In genomic region chr16:22504851-22505250, GRCm38 (mm10) we compare ENCODE assay signal across 8 mouse cellular contexts.
DNase-seq lines count a peak whose midpoint lies in the region; ATAC-seq lines count a peak whose summit lies in the region.

No protein-coding gene starts in this region.

- no peak overlapping the region for H3K4me3 ChIP-seq in forebrain, embryonic 14.5 days (ENCODE audit: low read depth, low read length)
- H3K4me3 ChIP-seq in forebrain, embryonic 12.5 days (replicated peaks) = no peak overlapping the region
- H3K4me3 ChIP-seq in forebrain, embryonic 16.5 days (replicated peaks; ENCODE audit: low read length) = no peak overlapping the region
- no peak overlapping the region for H3K4me3 ChIP-seq in intestine, embryonic 15.5 days (replicated peaks)
- no peak overlapping the region for H3K4me3 ChIP-seq in lung, embryonic 15.5 days

- H3K4me2 ChIP-seq in forebrain, embryonic 14.5 days (ENCODE audit: low read length) = no peak overlapping the region
- H3K4me2 ChIP-seq in forebrain, embryonic 12.5 days = no peak overlapping the region
- no peak overlapping the region for H3K4me2 ChIP-seq in forebrain, embryonic 16.5 days (ENCODE audit: low read length)
- no peak overlapping the region for H3K4me2 ChIP-seq in intestine, embryonic 15.5 days (replicated peaks)
- no peak overlapping the region for H3K4me2 ChIP-seq in lung, embryonic 15.5 days

- WGBS in forebrain, embryonic 14.5 days = 31% methylated on average over 8 of the region's 8 CpGs
- WGBS in forebrain, embryonic 12.5 days = 26% methylated on average over 8 of the region's 8 CpGs
- 33% methylated on average over 8 of the region's 8 CpGs for WGBS in forebrain, embryonic 16.5 days
- 43% methylated on average over 8 of the region's 8 CpGs for WGBS in intestine, embryonic 15.5 days
- 26% methylated on average over 8 of the region's 8 CpGs for WGBS in lung, embryonic 15.5 days

- no peaks in the 10 kb centered on the region for H3K36me3 ChIP-seq in forebrain, embryonic 14.5 days (ENCODE audit: control insufficient read depth, insufficient read depth, low read length)
- H3K36me3 ChIP-seq in forebrain, embryonic 12.5 days (replicated peaks) = no peaks in the 10 kb centered on the region
- no peaks in the 10 kb centered on the region for H3K36me3 ChIP-seq in forebrain, embryonic 16.5 days (ENCODE audit: control insufficient read depth, insufficient read depth)
- no peaks in the 10 kb centered on the region for H3K36me3 ChIP-seq in intestine, embryonic 15.5 days
- H3K36me3 ChIP-seq in lung, embryonic 15.5 days = no peaks in the 10 kb centered on the region

- H3K9ac ChIP-seq in forebrain, embryonic 14.5 days (ENCODE audit: low read length) = no peak overlapping the region
- no peak overlapping the region for H3K9ac ChIP-seq in forebrain, embryonic 12.5 days
- no peak overlapping the region for H3K9ac ChIP-seq in forebrain, embryonic 16.5 days (replicated peaks; ENCODE audit: low read depth, low read length)
- H3K9ac ChIP-seq in intestine, embryonic 15.5 days = no peak overlapping the region
- 0 out of 2 replicates have a peak overlapping the region, but pooled peaks have one; percentile 0 for H3K9ac ChIP-seq in lung, embryonic 15.5 days

- no peak overlapping the region for H3K27ac ChIP-seq in forebrain, embryonic 14.5 days (ENCODE audit: low read depth, low read length)
- H3K27ac ChIP-seq in forebrain, embryonic 12.5 days = no peak overlapping the region
- H3K27ac ChIP-seq in forebrain, embryonic 16.5 days (ENCODE audit: low read length) = no peak overlapping the region
- H3K27ac ChIP-seq in intestine, embryonic 15.5 days = no peak overlapping the region
- peak overlapping the region; percentile 68 for H3K27ac ChIP-seq in lung, embryonic 15.5 days

- H3K9me3 ChIP-seq in forebrain, embryonic 14.5 days (replicated peaks; ENCODE audit: control insufficient read depth, low read length) = no peaks in the 10 kb centered on the region
- H3K9me3 ChIP-seq in forebrain, embryonic 12.5 days = no peaks in the 10 kb centered on the region
- H3K9me3 ChIP-seq in forebrain, embryonic 16.5 days (ENCODE audit: control insufficient read depth, low read length) = no peaks in the 10 kb centered on the region
- no peaks in the 10 kb centered on the region for H3K9me3 ChIP-seq in intestine, embryonic 15.5 days
- no peaks in the 10 kb centered on the region for H3K9me3 ChIP-seq in lung, embryonic 15.5 days

- peak; percentile 57 for DNase-seq in forebrain, embryonic 14.5 days (ENCODE audit: low spot score)
- peak; percentile 60 for DNase-seq in ZHBTc4 (ENCODE audit: low read depth, low spot score)
- peak; percentile 59 for DNase-seq in testis, postnatal 14 days (ENCODE audit: low spot score)

- no peaks in the 10 kb centered on the region for H3K27me3 ChIP-seq in forebrain, embryonic 14.5 days (replicated peaks; ENCODE audit: control insufficient read depth, insufficient read depth, low read length)
- H3K27me3 ChIP-seq in forebrain, embryonic 12.5 days = no peaks in the 10 kb centered on the region
- H3K27me3 ChIP-seq in forebrain, embryonic 16.5 days (replicated peaks; ENCODE audit: control insufficient read depth, insufficient read depth, low read length) = no peaks in the 10 kb centered on the region
- no peaks in the 10 kb centered on the region for H3K27me3 ChIP-seq in intestine, embryonic 15.5 days (replicated peaks)
- no peaks in the 10 kb centered on the region for H3K27me3 ChIP-seq in lung, embryonic 15.5 days

- peak; percentile 37; the same call in 1 of the 2 replicates for ATAC-seq in forebrain, embryonic 14.5 days
- ATAC-seq in forebrain, embryonic 12.5 days (ENCODE audit: low FRiP score) = no peak
- ATAC-seq in forebrain, embryonic 16.5 days = peak; percentile 58
- peak; percentile 63; the same call in 1 of the 2 replicates for ATAC-seq in intestine, embryonic 15.5 days
- peak; percentile 69 for ATAC-seq in lung, embryonic 15.5 days (ENCODE audit: borderline replicate concordance, extremely low read depth, low FRiP score, low TSS enrichment)
- ATAC-seq in megakaryocyte progenitor cell, adult 5-6 weeks (replicated peaks; ENCODE audit: poor library complexity) = no peak

- 0 out of 2 replicates have a peak, but pooled peaks cover 3% of the 10 kb centered on the region for H3K4me1 ChIP-seq in forebrain, embryonic 14.5 days (ENCODE audit: control insufficient read depth, insufficient read depth, low read length)
- H3K4me1 ChIP-seq in forebrain, embryonic 12.5 days = no peaks in the 10 kb centered on the region
- H3K4me1 ChIP-seq in forebrain, embryonic 16.5 days (replicated peaks; ENCODE audit: control insufficient read depth, insufficient read depth, low read length) = peaks cover 13% of the 10 kb centered on the region
- H3K4me1 ChIP-seq in intestine, embryonic 15.5 days (replicated peaks) = peaks cover 12% of the 10 kb centered on the region; the same call in 1 of the 2 replicates
- H3K4me1 ChIP-seq in lung, embryonic 15.5 days = peaks cover 42% of the 10 kb centered on the region

Comparison
In these comparisons a context has a peak if more than half of its experiments do, and no peak if none do; other contexts are left out.
1. ATAC-seq: peak in forebrain, embryonic 14.5 days (single experiment), forebrain, embryonic 16.5 days (single experiment), intestine, embryonic 15.5 days (single experiment) and lung, embryonic 15.5 days (single experiment); none in forebrain, embryonic 12.5 days (single experiment) and megakaryocyte progenitor cell, adult 5-6 weeks (single experiment).
2. Peak in every context shown above with its lines, with median percentiles within 50 percentile points of each other: DNase-seq.